Mouse (Mus musculus): ENCODE measurements around the gene Draxin. TPM values are rescaled to one million over a fixed set of nuclear protein-coding genes. Genes with fewer than 3 reads are reported as not detected.

The Draxin gene
- polyA plus RNA-seq, 1 experiment from 2014 or later, result 13.2 TPM

DNA sequence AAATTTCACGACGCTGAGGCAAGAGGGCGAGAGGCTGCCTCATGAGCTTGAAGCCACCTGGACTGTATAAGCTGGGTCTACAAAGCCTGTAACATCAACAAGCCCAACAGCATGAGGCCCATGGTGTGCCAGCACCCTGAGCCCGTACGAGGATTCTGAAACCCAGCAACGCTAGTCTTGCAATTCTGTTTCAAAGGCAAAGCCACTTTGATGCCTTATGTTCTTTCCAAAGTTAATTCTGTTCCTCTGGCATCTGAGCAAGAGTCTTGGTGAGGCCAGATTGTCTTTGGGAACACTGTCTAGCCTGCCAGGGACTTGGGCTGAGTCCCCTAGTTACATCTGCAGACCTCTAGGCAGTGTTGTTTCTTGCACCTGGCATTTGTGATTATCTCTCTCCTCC lies 71.5 kb downstream of the Draxin start:
- Histone ChIP-seq H3K4me1 (ENCODE audit: control insufficient read depth, insufficient read depth, low read length) (no peaks in the 10 kb centered on the region), H3K9ac (replicated peaks; ENCODE audit: low read depth, low read length) (no peak overlapping the region), H3K4me2 (ENCODE audit: low read depth, low read length) (no peak overlapping the region), H3K27ac (ENCODE audit: low read depth, low read length) (no peak overlapping the region), H3K27me3 (ENCODE audit: control insufficient read depth, insufficient read depth, low read length) (no peaks in the 10 kb centered on the region), H3K4me3 (ENCODE audit: low read depth, low read length) (no peak overlapping the region), H3K36me3 (ENCODE audit: control insufficient read depth, insufficient read depth, low read length) (peaks cover 38% of the 10 kb centered on the region), H3K9me3 (ENCODE audit: control insufficient read depth, low read length) (no peaks in the 10 kb centered on the region)
- ATAC-seq (ENCODE audit: low read depth), result no peak
- WGBS, result 91% methylated on average over 6 of the region's 6 CpGs

DNA sequence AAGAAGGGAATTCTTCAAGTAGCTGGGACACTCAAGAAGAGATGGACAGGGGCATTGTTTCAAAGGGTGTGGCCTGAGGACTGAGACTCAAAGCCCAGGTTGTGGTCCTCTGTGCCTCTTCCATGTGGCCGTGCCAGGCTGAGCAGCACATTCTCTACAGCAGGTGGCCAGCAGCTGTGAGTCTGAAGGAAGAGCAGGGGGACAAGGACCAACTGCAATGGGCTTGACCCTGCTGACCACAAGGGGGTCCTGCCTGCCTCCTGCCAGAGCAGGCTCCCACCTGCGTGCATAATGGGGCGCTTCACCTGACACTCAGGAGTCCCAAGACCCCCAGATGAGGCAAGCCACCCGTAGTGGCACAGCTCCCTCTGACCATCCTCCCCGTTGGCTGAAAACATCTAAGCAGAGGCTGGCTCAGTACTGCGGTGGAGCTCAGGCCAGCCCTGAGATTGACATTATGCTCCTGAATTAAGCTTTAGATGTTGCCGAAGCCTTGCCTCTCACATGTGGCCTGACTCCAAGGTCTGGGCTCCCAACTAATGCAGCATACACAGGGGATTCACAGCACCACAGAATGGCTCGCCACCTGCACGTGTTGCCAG lies 72.2 kb downstream of the Draxin start:
- Histone ChIP-seq H3K9ac (replicated peaks; ENCODE audit: low read depth, low read length) (no peak overlapping the region), H3K27ac (ENCODE audit: low read depth, low read length) (no peak overlapping the region), H3K9me3 (ENCODE audit: control insufficient read depth, low read length) (no peaks in the 10 kb centered on the region), H3K4me1 (ENCODE audit: control insufficient read depth, insufficient read depth, low read length) (no peaks in the 10 kb centered on the region), H3K4me3 (ENCODE audit: low read depth, low read length) (no peak overlapping the region), H3K36me3 (ENCODE audit: control insufficient read depth, insufficient read depth, low read length) (peaks cover 44% of the 10 kb centered on the region), H3K27me3 (ENCODE audit: control insufficient read depth, insufficient read depth, low read length) (no peaks in the 10 kb centered on the region), H3K4me2 (ENCODE audit: low read depth, low read length) (no peak overlapping the region)
- ATAC-seq (ENCODE audit: low read depth), result no peak
- 87% methylated on average over 9 of the region's 9 CpGs for WGBS

DNA sequence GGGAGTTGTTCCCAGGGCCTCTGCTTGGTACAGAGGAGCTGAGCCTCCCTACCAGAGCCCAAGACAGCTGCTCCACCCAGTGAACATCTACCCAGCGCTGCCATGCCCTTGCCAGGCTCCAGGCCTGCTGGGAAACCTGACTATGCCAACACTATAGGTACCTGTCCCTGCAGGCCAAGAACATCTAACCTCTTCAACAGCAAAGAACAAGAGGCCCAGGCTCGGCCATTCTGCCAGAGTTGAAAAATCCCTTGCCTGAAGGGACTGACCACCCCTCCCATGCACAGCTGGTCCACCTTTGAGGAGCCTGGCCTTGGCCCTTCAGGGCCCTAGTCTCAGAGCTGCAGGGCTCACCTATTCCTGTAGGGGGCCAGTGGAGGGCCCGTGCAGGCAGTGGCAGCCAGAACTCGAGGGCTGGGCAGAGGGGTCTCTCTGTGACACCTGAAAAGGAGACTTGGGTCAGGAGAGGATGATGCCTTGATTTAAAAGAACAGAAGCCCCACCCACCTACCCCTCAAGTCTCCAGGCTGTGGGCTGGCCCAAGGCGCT lies 72.8 kb downstream of the Draxin start:
- 64% methylated on average over 5 of the region's 5 CpGs for WGBS
- ATAC-seq (ENCODE audit: low read depth), result no peak
- Histone ChIP-seq H3K4me2 (ENCODE audit: low read depth, low read length) (no peak overlapping the region), H3K4me1 (ENCODE audit: control insufficient read depth, insufficient read depth, low read length) (no peaks in the 10 kb centered on the region), H3K9ac (replicated peaks; ENCODE audit: low read depth, low read length) (no peak overlapping the region), H3K9me3 (ENCODE audit: control insufficient read depth, low read length) (no peaks in the 10 kb centered on the region), H3K36me3 (ENCODE audit: control insufficient read depth, insufficient read depth, low read length) (peaks cover 50% of the 10 kb centered on the region), H3K4me3 (ENCODE audit: low read depth, low read length) (no peak overlapping the region), H3K27me3 (ENCODE audit: control insufficient read depth, insufficient read depth, low read length) (no peaks in the 10 kb centered on the region), H3K27ac (ENCODE audit: low read depth, low read length) (no peak overlapping the region)

DNA sequence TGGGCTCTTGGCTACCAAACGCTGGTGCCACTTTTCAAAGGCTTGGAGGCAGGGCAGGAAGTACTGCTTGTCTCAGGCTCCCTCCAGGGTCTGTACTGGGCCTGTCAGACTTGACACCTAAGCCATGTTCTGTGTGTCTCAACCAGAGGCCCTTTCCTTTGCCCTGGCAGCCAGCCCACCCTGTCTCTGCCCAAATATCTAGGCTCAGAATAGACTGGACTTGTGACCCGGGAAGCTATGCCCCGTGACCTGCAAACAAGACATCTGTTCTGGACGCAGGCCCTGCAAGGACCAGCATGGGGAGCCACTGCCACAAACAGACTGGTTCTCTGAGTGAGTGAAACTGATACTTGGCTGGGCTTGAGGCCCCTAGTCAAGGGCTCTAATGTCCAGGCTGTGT lies 73.7 kb downstream of the Draxin start:
- no peaks in the 10 kb centered on the region for H3K27me3 ChIP-seq (ENCODE audit: control insufficient read depth, insufficient read depth, low read length)
- H3K4me2 ChIP-seq (ENCODE audit: low read depth, low read length), result no peak overlapping the region
- H3K36me3 ChIP-seq (ENCODE audit: control insufficient read depth, insufficient read depth, low read length), result peaks cover 59% of the 10 kb centered on the region
- no peak for ATAC-seq (ENCODE audit: low read depth)
- no peaks in the 10 kb centered on the region for H3K9me3 ChIP-seq (ENCODE audit: control insufficient read depth, low read length)
- no peaks in the 10 kb centered on the region for H3K4me1 ChIP-seq (ENCODE audit: control insufficient read depth, insufficient read depth, low read length)
- 91% methylated on average over 4 of the region's 4 CpGs for WGBS
- no peak overlapping the region for H3K9ac ChIP-seq (replicated peaks; ENCODE audit: low read depth, low read length)
- no peak overlapping the region for H3K27ac ChIP-seq (ENCODE audit: low read depth, low read length)
- no peak overlapping the region for H3K4me3 ChIP-seq (ENCODE audit: low read depth, low read length)

DNA sequence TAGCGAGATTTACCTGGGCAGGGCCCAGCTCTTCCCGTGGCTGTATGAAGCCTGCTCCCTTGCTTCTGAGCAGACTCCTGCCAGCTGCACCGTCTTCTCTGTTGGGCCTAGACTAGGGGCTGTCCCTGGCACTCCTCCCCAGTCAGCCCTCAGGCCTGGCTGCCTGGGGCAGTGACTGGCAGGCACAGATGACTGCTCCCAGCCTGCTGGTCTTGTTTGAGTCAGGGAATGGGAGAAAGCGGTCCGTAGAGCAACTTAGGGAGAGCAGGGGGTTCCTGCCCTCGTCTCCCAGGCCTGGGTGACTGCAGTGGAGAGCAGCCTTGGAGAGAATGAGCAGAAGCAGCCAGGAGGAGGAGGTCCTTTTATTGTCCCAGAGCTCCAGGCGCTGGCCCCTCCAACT lies 74.3 kb downstream of the Draxin start:
- no peak overlapping the region for H3K4me2 ChIP-seq (ENCODE audit: low read depth, low read length)
- ATAC-seq (ENCODE audit: low read depth), result no peak
- H3K4me1 ChIP-seq (ENCODE audit: control insufficient read depth, insufficient read depth, low read length), result no peaks in the 10 kb centered on the region
- no peak overlapping the region for H3K27ac ChIP-seq (ENCODE audit: low read depth, low read length)
- H3K9ac ChIP-seq (replicated peaks; ENCODE audit: low read depth, low read length), result no peak overlapping the region
- 86% methylated on average over 7 of the region's 7 CpGs for WGBS
- no peaks in the 10 kb centered on the region for H3K27me3 ChIP-seq (ENCODE audit: control insufficient read depth, insufficient read depth, low read length)
- peaks cover 64% of the 10 kb centered on the region for H3K36me3 ChIP-seq (ENCODE audit: control insufficient read depth, insufficient read depth, low read length)
- no peaks in the 10 kb centered on the region for H3K9me3 ChIP-seq (ENCODE audit: control insufficient read depth, low read length)
- no peak overlapping the region for H3K4me3 ChIP-seq (ENCODE audit: low read depth, low read length)

DNA sequence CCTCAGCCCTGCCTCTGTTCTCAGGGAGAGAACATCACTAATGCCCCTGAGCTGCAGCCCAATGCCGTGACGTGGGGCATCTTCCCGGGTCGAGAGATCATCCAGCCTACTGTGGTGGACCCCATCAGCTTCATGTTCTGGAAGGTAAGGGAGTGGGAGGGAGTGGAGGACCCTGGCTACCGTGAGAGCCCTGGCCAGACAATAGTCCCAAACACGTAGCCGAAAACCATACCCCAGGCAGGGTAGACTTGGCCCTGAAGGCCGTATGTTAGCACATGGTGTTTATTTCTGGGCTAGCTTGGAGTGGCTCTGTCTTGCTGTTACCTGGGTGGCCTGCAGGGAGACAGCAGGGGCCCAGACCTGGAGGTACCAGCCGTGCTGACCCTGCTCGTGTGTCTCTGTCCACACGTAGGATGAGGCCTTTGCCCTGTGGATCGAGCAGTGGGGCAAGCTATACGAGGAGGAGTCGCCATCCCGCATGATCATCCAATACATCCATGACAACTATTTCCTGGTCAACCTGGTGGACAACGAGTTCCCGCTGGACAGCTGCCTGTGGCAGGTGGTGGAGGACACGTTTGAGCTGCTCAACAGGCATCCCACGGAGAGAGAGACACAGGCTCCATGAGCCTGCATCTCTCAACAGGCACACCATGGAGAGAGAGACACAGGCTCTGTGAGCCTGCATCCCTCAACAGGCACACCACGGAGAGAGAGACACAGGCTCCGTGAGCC lies 75.4 kb downstream of the Draxin start:
- ATAC-seq (ENCODE audit: low read depth), result no peak
- Histone ChIP-seq H3K9me3 (ENCODE audit: control insufficient read depth, low read length) (no peaks in the 10 kb centered on the region), H3K4me1 (ENCODE audit: control insufficient read depth, insufficient read depth, low read length) (no peaks in the 10 kb centered on the region)

DNA sequence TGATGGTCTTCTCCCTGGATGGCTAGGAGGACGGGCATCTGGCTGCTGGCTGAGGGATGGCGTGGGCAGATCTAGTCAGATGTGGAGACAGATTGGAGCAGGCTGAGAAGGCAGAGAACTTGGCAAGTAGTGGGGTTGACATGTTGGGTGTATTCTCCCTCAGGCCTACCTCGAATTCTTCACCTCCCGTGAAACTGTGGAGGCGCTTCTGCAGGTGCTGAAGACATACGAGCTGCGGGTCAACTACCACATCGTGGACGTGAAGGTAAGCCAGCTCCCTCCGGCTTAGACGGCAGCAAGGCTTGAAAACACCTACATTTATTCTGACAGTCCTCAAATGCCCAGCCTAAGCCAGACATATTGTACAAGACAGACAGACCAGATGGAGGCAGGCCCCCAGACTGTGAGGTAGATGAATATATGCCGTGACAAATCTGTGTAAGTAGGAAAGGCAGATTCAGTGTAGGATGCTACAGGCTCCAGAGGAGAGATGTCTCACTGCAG lies 77.0 kb downstream of the Draxin start:
- no peaks in the 10 kb centered on the region for H3K9me3 ChIP-seq (ENCODE audit: control insufficient read depth, low read length)
- no peak for ATAC-seq (ENCODE audit: low read depth)
- 93% methylated on average over 12 of the region's 12 CpGs for WGBS

More for the DNA sequence above, 75.4 kb downstream of the Draxin start:
- Histone ChIP-seq H3K4me3 (ENCODE audit: low read depth, low read length) (no peak overlapping the region), H3K4me2 (ENCODE audit: low read depth, low read length) (no peak overlapping the region), H3K36me3 (ENCODE audit: control insufficient read depth, insufficient read depth, low read length) (peaks cover 72% of the 10 kb centered on the region), H3K9ac (replicated peaks; ENCODE audit: low read depth, low read length) (no peak overlapping the region), H3K27me3 (ENCODE audit: control insufficient read depth, insufficient read depth, low read length) (no peaks in the 10 kb centered on the region), H3K27ac (ENCODE audit: low read depth, low read length) (no peak overlapping the region)
- 93% methylated on average over 21 of the region's 21 CpGs for WGBS

DNA sequence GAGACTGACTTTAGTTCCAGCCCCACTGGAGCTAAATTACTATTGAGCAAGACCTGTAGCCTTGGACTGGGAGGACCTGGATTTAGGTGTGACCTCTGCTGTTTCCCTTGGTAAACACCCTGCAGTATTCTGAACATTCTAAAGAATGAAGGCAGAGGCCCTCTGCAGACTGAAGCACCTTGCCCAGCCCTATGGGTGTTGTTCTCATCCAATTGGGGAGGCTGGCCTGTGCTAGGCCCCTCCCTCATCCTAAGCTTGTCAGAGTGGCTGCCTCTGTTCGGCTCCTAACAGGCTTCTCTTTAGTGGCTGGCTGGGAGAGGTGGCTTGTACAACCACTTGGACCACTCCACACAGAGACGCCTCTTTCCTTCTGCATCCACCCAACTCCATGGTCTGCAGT lies 77.5 kb downstream of the Draxin start:
- Histone ChIP-seq H3K27ac (ENCODE audit: low read depth, low read length) (no peak overlapping the region), H3K4me2 (ENCODE audit: low read depth, low read length) (no peak overlapping the region), H3K27me3 (ENCODE audit: control insufficient read depth, insufficient read depth, low read length) (no peaks in the 10 kb centered on the region), H3K4me3 (ENCODE audit: low read depth, low read length) (no peak overlapping the region), H3K9me3 (ENCODE audit: control insufficient read depth, low read length) (no peaks in the 10 kb centered on the region), H3K9ac (replicated peaks; ENCODE audit: low read depth, low read length) (no peak overlapping the region), H3K36me3 (ENCODE audit: control insufficient read depth, insufficient read depth, low read length) (peaks cover 83% of the 10 kb centered on the region), H3K4me1 (ENCODE audit: control insufficient read depth, insufficient read depth, low read length) (no peaks in the 10 kb centered on the region)
- ATAC-seq (ENCODE audit: low read depth), result no peak
- WGBS, result 68% methylated on average over 2 of the region's 2 CpGs

More for the DNA sequence above, 77.0 kb downstream of the Draxin start:
- Histone ChIP-seq H3K27ac (ENCODE audit: low read depth, low read length) (no peak overlapping the region), H3K4me3 (ENCODE audit: low read depth, low read length) (no peak overlapping the region), H3K9ac (replicated peaks; ENCODE audit: low read depth, low read length) (no peak overlapping the region), H3K4me1 (ENCODE audit: control insufficient read depth, insufficient read depth, low read length) (no peaks in the 10 kb centered on the region), H3K27me3 (ENCODE audit: control insufficient read depth, insufficient read depth, low read length) (no peaks in the 10 kb centered on the region), H3K4me2 (ENCODE audit: low read depth, low read length) (no peak overlapping the region), H3K36me3 (ENCODE audit: control insufficient read depth, insufficient read depth, low read length) (peaks cover 80% of the 10 kb centered on the region)

DNA sequence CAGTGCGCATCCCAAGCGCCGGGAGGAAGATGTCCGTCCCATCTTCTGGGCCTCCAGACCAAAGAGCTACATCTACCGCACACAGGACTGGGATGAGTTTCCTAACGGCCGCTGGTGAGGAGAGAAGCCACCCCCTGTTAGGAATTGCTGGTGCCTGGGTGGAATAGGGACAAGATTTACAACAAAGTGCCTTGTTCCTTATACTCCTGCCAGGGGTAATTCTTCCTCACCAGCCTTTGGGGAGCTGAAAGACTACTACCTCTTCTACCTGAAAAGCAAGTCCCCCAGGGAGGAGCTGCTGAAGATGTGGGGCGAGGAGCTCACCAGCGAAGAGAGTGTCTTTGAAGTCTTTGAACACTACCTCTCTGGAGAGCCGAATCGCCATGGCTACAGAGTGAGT lies 78.6 kb downstream of the Draxin start:
- Histone ChIP-seq H3K36me3 (ENCODE audit: control insufficient read depth, insufficient read depth, low read length) (peaks cover 80% of the 10 kb centered on the region), H3K4me2 (ENCODE audit: low read depth, low read length) (no peak overlapping the region), H3K4me3 (ENCODE audit: low read depth, low read length) (no peak overlapping the region), H3K27ac (ENCODE audit: low read depth, low read length) (no peak overlapping the region), H3K4me1 (ENCODE audit: control insufficient read depth, insufficient read depth, low read length) (no peaks in the 10 kb centered on the region), H3K9me3 (ENCODE audit: control insufficient read depth, low read length) (no peaks in the 10 kb centered on the region), H3K27me3 (ENCODE audit: control insufficient read depth, insufficient read depth, low read length) (no peaks in the 10 kb centered on the region), H3K9ac (replicated peaks; ENCODE audit: low read depth, low read length) (no peak overlapping the region)
- 89% methylated on average over 11 of the region's 11 CpGs for WGBS
- ATAC-seq (ENCODE audit: low read depth), result no peak
